Mouse (Mus musculus) bone marrow macrophage, adult 2 months (primary cell): ENCODE measurements around the gene Acvrl1.

ENCODE experiments used
- CTCF ChIP-seq: IDR thresholded peaks from 2 replicates; pipeline ENCODE4 v1.5.1; 2012; ENCODE audit warnings: low read depth, mild to moderate bottlenecking, low read length, moderate library complexity
- POLR2A ChIP-seq: IDR thresholded peaks from 2 replicates; pipeline ENCODE4 v1.6.1; 2012; ENCODE audit warnings: mild to moderate bottlenecking, low read depth, low read length, borderline replicate concordance

- TF ChIP-seq POLR2A (no peak), CTCF (no peak)
These were observed 15.2 kb downstream of the Acvrl1 start for GRCm38 (mm10) chr15:101143494-101143893.
